Mouse (Mus musculus): Measurements from ENCODE around the gene Gm43738.

Gm43738 gene

DNA sequence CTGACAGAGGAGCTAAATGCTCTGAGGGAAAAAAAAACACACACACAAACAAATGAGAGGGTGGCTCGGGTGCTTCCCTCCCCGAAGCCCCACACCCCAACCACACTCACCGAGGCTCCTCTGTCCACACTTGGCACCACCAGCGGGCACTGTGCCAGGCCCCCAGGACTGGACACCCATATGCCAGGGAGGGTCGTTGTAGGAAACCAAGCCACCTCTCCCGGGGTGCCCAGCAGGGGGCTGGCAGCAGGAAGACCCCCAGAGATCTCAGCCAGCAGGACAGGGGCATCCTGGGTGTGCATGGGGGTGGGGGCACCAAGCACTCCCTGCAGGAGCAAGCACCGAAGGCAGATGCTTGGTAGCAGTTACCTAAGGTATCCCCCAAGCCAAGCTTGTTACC, at the start of gene Gm43738:
TSS of gene Gm43738 (minus strand) at position 289 of the 400 bp plus-strand sequence.
- DNase-seq (ENCODE audit: low read depth) = no peak

DNA sequence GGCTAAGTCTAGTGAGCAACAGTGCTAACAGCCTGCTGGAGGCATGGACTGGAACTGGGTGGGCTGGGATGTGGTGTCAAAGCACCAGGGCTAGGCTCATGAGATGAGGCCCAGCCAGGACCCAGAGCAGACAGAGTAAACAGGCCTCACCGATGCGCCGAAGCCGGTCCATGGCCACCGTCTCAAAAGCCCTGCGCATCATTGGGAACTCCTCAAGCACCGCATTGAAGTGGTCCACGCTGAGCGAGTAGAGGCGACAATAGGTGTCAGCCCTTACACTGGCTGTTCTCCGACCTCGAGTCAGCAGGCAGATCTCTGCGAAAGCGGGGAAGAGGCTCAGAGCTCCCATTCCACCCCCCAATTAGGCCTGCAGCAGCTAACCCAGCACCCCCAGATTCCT, 47.7 kb upstream of the Gm43738 start:
- no peak for DNase-seq (ENCODE audit: low read depth)

DNA sequence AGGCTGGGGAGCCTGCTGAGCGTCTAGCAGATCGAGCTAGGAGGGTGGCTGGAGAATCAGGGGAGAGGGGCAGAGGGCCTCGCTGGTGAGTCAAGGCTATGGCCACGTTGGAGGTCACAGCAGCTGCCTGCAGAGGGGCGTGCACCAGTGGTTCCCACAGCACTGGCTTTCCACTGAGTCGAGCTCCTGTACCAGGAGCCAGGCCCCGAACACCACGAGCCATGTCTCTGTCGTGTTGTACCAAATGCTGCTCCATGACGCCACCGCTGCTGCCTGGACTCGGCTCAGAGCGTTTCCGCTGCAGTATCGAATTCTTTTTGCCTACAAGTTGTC, 47.0 kb upstream of the Gm43738 start:
- no peak for DNase-seq (ENCODE audit: low read depth)

DNA sequence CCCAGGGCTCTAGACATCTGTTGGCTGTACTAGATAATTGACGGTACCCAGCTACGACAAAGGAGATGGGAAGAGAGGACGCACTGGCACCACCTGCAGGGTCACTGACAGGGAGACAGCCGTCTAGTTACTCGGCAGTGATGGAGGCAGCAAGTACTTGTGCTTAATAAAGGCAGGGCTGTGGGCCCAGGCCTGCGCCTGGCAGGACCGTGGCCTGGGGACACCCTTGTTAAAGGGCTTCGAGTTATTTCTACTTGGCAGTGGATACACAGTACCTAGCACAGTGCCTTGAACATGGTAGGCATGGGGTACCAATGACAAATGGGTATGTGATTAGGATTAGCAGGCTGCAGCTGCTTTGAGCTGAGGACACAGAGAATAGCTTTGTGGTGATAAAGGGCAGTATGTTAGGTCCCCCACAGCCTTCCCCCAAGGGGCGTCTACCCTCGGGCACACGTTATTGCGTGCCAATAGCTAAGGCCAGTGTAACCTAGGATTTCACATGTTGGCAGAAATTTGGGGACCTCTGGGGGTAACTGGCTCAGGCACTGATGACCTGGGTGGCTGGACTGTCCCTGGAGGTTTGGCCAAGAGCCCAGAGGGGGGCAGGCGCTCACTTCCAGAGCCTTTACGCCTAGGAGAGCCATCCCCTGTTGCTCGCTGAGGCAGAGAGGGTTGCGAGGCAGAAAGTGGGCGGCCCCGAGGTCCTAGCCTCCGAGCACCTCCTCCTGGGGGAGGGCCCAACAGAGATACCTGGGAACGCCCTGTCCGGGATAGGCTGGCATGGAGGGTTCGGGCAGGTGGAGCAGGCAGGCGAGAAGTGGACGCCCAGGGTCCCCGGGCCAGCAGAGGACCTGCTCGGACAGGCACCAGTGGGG, 46.4 kb upstream of the Gm43738 start:
- DNase-seq (ENCODE audit: low read depth) = no peak

DNA sequence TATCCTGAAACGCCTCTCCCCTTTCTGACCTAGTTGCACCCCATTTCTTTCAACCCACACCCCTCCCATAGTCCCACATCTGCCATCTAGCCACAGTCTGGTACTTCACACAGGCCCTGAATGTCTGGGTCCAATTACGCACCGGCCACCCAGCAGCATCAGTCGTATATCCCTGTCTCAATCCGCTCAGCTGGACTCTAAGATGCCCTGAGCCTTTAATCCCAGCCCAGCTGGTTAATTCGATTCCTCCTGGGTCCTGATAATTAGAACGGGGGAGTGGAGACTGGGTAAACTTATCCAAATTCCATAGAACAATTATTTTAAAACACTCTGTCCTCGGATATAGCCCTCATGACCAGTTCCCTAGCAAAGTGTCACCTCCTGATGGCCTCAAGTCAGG, 44.7 kb upstream of the Gm43738 start:
- DNase-seq (ENCODE audit: low read depth) = no peak

DNA sequence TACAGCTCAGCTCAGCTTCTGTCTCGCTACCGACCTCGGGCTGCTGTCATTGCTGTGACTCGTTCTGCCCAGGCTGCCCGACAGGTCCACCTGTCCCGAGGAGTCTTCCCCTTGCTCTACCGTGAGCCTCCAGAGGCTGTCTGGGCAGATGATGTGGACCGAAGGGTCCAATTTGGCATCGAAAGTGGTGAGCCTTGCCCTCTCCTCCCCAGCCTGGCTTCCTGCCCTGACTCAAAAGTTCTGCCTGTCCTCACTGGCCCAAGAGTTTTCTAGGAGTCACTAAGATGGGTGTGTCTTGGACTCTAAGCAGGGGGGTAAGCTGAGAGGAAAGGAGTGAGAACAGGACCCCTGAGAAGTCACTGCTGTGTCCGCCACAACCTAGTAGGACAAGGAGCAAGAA, 43.9 kb upstream of the Gm43738 start:
- DNase-seq (ENCODE audit: low read depth) = no peak

DNA sequence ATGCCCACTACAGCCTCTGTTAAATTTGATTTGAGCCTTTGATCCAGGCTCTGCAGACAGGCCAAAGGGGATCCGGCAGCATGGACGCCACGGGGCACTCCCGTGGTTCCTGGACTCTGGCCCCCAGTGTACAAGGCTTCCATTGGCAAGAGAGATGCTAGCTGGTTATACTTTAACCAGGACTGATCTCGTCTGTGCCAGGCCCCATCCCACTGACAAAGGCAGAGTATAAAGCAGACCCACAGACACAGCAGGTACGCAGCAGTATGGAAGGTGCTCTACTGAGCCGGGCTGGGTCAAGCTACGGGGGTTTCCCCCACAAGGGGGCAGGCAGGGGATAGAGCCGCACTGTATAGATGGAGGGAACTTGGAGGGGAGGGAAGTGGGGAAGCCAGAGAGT, 35.5 kb upstream of the Gm43738 start:
- DNase-seq (ENCODE audit: low read depth) = no peak

DNA sequence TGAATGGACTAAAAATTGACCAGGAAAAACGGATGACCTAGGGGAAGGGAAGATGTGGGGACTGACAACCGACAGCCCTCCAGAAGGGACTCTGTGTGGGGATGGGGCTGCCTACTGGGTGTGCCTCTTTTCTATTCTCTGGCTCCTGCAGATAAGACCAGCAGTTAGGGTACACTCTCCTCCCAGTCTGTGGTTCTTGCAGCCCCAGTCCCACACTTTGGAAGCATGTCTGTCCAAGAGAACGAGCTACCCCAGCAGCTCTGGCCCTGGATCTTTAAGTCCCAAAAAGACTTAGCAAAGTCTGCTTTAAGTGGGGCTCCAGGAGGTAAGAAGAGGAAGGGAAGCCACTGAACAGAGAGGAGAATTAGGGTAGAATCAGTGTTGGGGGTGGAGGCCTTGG, 35.1 kb upstream of the Gm43738 start, which contains the start of gene Pklr:
TSS of gene Pklr (plus strand) at position 185 of the 400 bp plus-strand sequence.
- no peak for DNase-seq (ENCODE audit: low read depth)

DNA sequence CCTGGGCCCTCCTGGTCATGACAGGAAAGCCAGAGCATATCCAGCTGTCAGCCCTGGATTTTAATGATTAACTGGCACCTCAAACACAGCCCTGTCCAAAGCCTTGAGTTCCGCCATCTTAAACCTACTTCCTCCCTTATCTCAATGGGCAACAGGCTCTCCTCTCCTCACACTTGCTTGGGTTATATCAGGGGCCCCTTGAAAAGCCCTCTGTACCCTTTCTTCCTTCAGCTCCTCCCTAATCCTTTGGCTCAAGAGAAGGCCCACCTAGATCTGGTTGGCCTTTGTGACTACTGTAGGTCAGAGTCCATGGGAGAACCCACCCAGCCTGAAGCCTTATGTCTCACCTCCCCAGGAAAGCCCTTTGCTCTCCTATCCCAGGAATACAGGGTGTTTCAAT, 32.9 kb upstream of the Gm43738 start:
- DNase-seq (ENCODE audit: low read depth) = no peak

DNA sequence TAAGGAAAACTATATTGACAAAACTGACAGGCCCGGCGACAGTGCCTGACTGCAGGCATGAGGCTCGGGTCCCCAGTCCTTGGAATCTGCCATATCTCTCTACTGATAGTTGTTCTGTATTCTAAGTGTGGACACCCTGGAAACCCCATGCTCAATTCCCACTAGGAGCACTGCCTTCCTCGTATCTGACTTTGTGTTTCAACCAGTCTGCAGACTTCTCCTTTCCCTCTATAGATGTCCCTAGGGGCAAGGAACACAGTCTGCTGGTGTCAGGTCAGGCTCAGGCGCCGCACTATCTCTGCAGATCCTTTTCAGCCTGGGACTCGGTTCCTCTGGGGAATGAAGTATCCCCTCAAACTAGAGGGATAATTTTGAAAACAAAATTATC, 32.2 kb upstream of the Gm43738 start:
- DNase-seq (ENCODE audit: low read depth) = no peak

DNA sequence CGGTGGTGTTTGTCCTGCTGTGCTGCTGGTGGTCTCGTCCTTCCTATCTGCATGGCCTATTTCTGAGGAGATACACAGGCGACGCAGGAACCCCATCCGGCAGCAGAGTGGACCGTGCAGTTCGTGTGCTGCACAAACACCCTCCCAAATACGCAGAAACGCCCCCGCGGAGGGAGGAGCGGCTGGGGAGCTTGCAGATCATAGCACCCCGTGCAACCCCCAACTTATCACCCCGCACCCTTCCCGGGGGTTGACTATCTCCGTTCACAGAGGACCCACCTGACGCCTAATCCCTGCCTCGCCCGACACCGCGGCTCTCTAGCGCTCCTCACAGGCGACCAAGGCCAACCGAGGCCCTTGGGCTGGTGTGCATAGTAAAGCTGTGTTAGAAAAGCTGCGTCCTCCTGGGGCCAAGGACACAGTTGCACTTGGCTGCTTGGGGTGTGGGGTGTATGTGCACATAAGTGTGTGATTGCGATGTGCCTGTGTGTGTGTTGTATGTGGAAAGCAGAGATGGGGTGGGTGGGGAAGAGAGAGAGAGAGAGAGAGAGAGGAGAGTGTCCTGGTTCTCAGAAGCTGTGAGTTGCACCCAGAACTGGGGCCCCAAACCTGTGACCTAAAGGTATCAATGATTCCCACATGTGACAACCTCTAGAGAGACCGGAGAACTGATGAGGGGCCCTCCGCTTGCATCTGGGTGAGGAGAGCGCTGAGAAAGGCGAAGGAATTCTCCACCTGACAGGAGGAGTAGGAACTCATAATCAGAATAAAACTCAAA, 31.6 kb upstream of the Gm43738 start:
- DNase-seq (ENCODE audit: low read depth) = no peak

DNA sequence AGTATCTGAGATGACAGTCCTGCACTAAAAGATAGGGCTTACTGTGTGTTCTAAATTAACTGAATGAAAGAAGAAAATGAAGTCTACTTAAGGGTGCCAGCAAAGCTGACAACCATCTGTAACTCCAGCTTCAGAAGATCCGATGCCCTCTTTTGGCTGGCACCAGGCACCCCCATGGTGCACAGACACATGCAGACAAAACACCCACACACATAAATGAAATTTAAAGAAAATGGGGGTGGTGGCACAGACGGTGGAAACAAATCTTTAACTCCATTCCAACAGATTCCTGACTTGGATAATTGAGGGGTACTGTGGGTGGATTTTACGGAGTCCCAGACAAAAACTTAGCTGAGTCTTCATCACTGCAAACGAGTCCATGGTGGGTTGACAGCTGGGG, 30.9 kb upstream of the Gm43738 start:
- DNase-seq (ENCODE audit: low read depth) = no peak

DNA sequence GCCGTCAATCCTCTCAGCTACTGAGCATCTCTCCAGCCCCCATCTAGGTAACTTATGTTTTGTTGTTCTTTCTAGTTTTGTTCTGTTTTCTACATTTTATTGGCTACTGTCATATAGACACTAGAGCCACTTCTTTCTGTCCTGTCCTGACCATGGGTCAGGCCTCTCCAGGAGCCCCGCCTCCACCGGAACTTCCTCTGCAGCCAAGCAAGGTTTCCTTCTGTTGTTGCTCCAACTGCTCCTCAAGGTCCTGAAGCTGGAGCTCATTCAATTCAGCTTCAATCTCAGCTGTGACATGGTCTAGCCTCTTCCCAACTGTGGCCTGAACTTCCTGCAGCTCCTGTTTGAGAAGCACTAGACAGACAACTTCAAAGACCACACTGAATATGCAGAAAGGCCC, 29.0 kb upstream of the Gm43738 start:
- DNase-seq (ENCODE audit: low read depth) = no peak

DNA sequence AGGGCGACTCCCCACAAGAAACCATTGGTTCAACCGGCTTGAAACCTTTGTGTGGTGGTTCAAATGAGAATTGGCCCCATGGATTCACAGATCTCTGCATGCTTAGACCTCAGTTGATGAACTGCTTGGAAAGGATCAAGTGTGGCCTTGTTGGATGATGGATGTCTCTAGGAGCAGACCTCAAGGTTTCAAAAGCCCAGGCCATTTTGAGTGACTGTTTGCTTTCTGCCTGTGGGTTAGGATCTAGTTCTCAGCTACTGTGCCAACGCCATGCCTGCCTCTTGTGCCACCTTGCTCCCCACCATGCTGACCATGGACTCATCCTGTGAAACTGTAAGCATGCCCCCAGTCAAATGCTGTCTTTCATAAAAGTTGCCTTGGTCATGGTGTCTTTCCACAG, 25.1 kb upstream of the Gm43738 start:
- DNase-seq (ENCODE audit: low read depth) = no peak

DNA sequence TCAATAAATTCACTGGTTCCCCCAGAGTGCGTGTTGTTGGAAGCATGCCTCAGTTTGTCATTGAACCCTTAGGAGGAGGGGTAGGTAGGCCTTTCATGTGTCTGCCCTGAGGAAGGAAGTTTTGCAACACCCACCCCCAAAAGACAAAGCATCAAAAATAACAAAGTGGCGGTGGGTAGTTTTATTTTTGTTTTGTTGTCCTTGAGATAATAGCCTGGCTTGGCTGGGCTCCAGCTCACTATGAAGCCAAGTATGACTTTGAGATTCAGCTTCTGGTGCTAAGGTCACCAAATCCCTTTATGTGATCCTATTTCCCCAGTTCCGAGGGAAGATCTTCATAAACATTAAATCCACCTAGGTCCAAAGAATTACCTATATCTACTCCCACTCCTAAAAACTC, 23.3 kb upstream of the Gm43738 start:
- no peak for DNase-seq (ENCODE audit: low read depth)

DNA sequence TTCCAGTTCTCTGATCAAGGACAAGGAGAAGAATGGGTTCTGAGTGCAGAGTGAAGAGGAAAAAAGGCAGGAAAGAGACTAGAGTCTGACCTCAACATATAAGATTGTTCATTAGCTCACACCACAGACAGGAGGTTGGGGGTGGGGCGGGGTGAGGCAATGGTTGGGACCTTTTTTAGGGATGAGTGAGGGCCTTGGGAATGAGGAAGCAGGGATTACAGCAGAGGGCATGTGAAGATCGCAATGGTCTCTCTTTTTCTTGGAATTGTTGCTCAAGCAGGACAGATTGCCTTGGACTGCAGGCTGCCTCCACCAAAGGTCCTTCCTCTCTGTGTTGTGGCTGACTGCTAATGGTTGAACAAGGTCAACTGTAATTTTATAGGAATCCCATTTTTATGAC, 22.4 kb upstream of the Gm43738 start:
- DNase-seq (ENCODE audit: low read depth) = no peak

DNA sequence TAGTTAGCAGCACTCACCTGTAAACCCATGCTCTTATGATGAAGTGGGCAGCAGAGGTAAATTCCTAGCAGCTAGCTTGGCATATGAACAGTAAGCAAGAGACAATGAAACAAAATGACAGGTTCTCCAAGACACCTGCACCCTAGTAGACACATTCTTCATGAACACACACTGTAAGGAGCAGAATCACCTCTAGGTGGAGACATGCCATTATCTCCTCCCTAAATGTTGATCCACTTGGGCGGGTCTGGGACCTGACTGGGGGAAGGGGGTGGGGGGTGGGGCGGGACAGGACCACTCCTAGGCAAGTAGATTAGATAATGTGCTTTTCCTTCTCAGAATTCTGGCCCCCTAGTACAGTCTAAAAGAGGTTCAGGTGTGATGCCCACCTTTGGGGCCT, 14.6 kb upstream of the Gm43738 start:
- DNase-seq (ENCODE audit: low read depth) = peak; percentile 79

DNA sequence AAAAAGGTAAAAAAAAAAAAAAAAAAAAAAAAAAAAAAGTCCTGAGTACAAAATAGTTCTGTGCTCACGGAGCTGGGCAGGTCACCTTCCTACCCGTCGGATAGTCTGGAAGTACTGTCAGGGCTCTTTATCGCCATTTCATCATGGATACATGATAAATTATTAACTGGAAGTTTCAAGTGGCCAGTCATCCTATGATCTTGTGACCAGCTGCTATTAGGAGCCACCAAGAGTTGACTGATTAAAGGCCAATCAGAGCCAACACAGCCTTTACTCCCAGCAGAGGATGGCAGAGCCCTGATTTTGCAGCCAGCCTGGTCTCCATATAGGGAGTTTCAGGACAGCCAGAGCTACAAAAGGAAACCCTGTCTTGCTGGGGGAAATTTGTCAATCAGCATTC, 12.2 kb upstream of the Gm43738 start:
- DNase-seq (ENCODE audit: low read depth) = no peak

DNA sequence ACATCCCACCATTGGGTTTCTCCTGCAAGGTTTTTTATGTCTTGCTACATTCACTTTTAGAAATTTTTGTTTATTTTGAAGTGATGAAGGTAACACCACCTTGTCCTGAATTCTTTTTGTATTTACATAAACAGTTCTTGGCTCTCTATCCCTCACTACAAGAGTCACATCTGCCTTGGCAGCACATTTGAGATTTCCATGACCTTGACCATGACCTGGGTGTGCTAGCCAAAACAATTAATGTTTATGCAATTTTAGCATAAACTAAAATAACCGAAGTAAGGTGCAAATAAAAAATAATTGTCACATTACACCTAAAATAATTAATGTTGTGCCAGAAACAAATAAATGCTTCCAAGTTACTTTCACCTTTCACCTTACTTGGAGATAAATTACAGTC, 7.2 kb upstream of the Gm43738 start:
- DNase-seq (ENCODE audit: low read depth) = no peak

DNA sequence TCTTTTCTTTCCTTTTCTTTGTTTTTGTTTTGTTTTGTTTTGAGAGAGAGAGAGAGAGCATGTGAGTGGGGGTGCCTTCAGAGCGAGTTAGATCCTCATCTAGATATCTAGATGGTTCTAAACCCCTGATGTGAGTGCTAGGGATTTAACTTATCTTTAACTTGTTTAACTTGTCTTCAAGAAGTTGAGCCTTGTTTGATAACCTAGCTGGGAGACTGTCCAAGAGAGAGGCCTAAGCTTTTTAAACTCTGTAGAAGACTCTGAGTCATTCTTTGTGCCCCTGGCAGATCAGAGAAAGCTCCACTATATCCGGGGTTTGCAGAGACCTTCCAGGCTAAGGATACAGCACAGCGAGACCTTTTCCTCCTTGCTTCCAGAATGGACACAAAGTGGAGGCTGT, 6.6 kb upstream of the Gm43738 start:
- DNase-seq (ENCODE audit: low read depth) = no peak

DNA sequence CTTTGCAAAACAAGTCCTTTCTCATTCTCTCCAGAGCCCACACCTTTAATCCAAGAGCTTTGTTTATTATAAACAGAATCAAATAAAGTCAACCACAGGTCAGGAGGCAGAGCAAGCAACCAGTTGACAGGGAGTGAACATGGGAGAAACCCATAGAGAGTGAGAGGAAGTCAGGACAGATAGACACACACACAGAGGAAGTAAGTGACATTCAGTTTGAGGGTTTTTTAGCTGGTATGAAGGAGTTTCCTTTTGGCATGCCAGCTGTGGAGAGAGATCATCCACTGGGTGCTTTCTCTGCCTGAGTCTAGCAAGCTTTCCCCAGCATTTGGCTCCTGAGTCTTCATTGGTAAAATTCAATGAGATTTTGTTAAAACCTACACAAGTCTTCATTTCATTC, 6.0 kb upstream of the Gm43738 start:
- no peak for DNase-seq (ENCODE audit: low read depth)

DNA sequence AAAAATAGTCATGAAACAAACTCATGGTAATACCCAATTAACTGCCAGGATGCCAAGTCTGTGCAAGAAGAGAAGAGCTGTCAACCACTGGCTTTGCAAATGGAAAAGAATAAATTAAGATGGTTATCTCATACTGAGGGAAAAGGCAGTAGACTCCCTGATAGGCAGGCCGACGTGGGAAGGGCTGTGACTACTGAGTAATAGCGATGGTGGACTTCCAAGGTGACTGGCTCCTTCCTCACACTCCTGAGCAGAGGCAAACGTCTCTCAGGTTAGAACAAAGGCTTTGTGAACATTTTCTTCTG, 2.3 kb upstream of the Gm43738 start:
- DNase-seq (ENCODE audit: low read depth) = no peak

DNA sequence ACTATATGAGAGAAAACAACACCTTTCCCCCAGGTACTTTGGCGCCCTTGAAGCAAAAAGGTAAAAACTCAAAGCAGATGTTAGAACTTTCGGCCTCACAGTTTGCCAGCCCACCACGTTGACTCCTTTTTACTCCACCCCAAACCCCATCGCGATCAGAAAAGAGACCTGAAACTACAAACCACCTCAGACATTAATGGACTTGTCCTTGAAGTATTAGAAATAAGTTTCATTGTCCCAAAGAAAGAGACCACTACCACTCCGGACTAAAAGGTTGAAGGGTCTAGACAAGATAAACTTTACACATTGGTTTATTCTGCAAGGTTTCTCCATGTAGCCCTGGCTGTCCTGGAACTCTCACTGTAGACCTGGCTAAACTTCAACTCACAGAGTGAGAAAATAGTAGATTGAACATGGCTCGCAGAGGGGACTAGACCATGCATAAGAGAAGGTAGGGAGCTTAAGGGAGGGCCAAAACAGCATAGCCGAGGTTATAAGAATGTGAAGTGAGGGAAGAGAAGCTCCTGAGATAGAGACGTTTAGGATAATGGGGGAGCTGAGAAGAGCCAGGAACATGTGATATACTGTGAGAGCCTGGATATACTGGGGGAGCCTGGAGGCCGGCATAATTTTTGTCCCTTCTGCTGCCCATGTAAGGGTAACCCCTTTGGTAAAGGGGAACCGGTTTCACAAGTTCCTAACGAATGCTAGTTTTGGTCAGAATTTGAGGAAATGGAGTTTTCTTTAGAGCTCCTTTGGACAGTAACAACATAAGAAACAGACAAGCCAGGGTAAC, 1.8 kb upstream of the Gm43738 start:
- no peak for DNase-seq (ENCODE audit: low read depth)

Data from naive thymus-derived CD4-positive, alpha-beta T cell, adult 2 months (primary cell).